Mouse (Mus musculus) adrenal gland, postnatal 4 days (tissue): Measurements from ENCODE around the gene Padi1. TPM values are rescaled to one million over a fixed set of nuclear protein-coding genes. Genes with fewer than 3 reads are reported as not detected.

Experiments used
- DNase-seq, 2 experiments: peaks; one replicate each; pipeline ENCODE4 v3.0.0; 2021 to 2022; ENCODE audit warnings: low spot score in 2 of 2, mixed read lengths in 2 of 2
- long read RNA-seq, 2 experiments: library from polyadenylated mRNA; stranded (forward); transcript quantifications; one replicate each; pipeline ENCODE4 v2.0.0; 2021
- total RNA-seq, 2 experiments: library from RNA; stranded (reverse); gene quantifications; 2 replicates each; pipeline ENCODE4 v1.2.3; 2021

The Padi1 gene
- not detected for total RNA-seq
- long read RNA-seq, experiment 1: 0 reads
- long read RNA-seq, experiment 2: 0 reads

DNA sequence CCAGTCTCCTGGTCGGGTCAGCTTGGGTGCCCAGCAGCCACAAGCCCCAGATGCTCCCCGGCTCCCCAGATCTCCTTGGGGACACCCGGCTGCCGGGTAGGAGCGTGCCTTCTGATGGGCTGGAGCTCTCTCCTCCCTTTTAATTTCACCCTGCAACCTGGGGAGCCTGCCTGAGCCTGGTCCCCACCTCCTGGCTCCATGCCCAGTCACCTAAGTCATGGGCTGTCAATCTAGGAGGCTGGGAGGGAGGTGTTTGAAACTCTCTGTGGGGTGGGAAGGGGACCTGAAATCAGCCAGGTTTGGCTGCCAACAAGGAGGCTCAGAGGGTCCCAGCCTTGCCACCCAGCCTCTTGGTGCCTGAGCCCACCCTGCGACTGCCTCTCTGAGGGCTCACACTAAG lies at the start of gene Padi1:
TSS of gene Padi1 (minus strand) at position 113 of the 400 bp plus-strand sequence.
- DNase-seq: no peak

- no peak for DNase-seq
Measured at GRCm38 (mm10) chr4:140892163-140892530, 46.6 kb upstream of the Padi1 start.

DNA sequence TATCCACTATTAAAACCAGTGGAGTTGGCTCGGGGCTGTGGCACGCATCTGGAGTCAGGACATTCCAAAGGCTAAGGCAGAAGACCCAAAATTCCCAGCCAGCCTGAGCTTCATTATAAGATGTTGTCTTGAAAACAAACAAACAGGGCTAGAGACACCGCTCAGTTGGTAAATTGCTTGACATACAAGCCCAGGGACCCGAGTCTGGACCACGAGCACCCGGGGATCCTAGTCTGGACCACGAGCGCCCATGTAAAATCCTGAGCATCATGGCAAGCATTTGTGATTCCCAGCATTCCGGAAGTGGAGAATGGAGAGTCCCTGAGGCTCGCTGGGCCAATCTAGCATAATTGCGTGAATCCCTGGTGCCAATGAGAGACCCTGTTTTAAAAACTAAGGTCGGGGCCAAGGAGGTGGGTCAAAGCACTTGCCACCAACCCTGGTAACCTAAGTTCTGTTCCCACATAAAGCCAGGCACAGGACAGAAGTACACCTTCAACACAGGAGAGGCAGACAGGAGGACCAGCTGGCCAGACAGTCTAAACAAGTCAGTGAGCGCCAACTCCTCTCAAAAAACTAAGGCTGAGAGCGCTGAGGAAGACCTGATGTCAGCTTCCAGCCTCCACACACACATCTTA lies 46.1 kb upstream of the Padi1 start:
- no peak for DNase-seq

GRCm38 (mm10) chr4:140883852-140884251 lies 38.3 kb upstream of the Padi1 start:
- no peak for DNase-seq

GRCm38 (mm10) chr4:140882981-140883380 lies 37.4 kb upstream of the Padi1 start:
- DNase-seq: no peak

GRCm38 (mm10) chr4:140882365-140882764 lies 36.8 kb upstream of the Padi1 start:
- peak in 1 of 2 experiments; percentile 1 for DNase-seq

DNA sequence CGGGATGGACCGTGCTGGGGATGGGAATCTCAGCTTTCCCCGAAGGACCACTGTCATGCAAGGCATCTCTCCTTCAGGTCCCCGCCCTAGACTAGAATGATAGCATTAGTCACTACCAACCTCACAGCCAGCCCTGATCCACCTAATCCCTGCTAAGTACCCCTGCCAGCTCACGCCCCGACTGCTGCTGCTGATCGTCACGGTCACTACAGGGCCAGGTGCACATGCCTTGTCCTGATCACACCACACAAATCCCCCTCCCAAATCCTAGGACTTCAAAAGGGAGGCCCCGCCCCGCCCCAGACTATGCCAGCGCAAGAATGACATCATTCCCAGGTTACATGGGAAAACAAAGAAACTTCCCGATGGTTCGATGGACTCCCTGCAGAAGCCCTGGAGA lies 36.2 kb upstream of the Padi1 start:
- DNase-seq: no peak

- DNase-seq: no peak
Measured at GRCm38 (mm10) chr4:140881026-140881670, 35.6 kb upstream of the Padi1 start.

- no peak for DNase-seq
Measured at GRCm38 (mm10) chr4:140880207-140880606, 34.6 kb upstream of the Padi1 start.

DNA sequence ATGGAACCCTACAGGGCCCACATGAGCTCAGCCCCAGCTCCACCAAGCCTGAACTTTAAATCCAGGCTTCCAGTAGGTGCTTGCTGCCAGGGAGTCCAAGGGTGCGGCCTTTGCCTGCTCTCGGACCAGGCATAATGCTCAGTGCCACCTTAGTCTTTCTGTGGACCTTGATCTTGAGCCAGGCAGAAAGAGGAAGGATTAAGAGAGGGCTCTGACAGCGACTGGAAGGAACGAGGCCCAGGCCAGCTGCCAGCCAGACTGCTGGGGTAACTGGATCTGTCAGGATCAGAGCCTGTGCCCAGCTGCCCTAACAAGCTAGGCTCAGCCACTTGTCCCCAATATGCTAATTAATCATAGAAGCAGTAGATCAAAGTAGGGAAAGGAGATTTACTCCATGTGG lies 34.2 kb upstream of the Padi1 start:
- DNase-seq: no peak

DNA sequence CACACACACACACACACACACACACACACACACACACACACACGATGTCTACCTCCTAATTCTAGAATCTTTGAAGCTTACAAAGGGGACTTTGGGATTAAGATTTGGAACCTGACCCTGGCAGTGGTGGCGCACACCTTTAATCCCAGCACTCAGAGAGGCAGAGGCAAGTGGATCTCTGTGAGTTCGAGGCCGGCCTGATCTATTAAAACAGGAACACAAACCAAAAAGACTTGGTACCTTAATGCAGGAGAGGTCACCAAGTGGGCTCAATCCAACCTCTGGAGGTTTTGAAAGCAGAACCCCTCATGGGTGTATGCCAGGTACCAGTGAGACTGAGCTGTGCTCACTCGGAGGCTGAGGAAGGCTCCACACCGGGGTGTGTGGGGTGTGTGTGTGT lies 33.5 kb upstream of the Padi1 start:
- DNase-seq: no peak

- no peak for DNase-seq
Measured at GRCm38 (mm10) chr4:140878655-140879054, 33.1 kb upstream of the Padi1 start.

DNA sequence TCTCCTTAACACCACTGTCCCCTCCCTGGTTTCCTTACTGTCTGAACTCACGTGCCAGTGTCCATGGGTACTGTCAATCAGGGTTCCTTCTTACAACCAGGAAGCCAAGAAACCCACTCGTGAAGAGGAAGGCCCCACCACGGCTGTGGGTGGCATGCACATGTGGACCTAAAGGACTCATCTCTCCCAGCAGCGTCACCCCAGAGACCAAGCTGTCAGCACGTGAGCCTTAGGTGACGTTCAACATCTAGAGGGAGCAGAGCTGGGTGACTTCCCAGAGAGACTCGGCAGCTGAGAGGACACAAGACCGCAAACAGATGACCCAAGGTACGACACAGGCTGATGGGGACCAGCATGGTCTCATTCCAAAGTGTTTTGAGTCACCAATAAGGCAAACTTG lies 31.9 kb upstream of the Padi1 start:
- DNase-seq: no peak

DNA sequence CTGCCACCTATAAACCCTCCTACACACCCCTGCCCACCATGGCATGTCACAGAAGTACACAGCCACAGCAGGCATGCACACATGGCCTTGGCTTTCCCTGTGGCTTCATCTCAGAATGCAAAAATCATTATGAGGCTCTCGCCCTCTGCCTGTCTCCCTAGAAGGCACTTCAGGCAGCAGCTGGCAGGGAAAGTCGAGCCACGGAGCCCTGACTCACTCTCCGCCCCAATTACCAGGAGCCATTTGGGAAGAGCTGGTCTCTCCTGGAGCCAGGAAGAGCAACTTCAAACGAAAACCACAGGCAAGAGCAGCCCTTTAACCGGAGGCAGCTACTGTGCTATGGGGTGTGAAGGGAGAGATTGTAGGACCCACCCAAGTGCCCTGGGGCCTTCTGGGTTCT lies 31.1 kb upstream of the Padi1 start:
- DNase-seq: no peak

DNA sequence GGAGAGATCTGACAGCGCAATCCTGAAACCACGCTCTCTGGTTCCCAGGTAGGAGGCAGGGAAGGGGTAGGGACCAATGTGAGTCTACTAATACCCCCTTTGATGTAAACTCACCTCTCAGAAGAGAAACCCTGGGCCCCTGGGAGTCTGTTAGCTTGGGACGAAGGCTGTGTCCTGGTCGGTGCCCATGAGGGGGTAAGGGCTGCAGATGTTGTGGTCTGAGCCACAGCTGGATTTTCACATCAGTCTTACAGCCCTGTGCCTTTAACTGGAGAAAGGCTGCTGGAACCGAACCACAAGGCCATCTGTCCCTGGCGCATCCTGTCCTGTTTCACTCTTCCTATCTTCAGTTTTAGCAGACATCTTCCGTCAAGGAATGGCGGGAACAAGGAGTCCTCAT lies 30.6 kb upstream of the Padi1 start:
- no peak for DNase-seq

DNA sequence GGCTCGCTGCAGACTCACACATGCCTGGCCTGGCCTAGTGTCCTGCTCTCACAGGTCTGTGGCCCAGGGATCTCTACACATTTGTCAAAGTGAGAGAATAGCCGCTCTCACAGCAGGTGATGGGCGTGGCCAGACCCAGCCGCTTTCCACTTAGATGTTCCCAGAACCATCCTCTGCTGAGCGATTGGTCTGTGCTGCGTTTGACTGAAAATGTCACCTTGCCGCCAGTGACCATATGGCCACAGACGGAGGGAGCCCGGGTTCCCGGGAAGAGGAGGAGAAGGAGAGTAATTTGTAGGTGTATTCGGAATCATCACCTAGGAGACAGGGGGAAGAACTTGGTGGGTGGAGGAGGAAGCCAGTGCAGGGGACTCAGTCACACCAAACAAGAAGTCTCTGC lies 27.4 kb upstream of the Padi1 start:
- DNase-seq: no peak

GRCm38 (mm10) chr4:140872686-140872992 lies 27.1 kb upstream of the Padi1 start:
- no peak for DNase-seq

DNA sequence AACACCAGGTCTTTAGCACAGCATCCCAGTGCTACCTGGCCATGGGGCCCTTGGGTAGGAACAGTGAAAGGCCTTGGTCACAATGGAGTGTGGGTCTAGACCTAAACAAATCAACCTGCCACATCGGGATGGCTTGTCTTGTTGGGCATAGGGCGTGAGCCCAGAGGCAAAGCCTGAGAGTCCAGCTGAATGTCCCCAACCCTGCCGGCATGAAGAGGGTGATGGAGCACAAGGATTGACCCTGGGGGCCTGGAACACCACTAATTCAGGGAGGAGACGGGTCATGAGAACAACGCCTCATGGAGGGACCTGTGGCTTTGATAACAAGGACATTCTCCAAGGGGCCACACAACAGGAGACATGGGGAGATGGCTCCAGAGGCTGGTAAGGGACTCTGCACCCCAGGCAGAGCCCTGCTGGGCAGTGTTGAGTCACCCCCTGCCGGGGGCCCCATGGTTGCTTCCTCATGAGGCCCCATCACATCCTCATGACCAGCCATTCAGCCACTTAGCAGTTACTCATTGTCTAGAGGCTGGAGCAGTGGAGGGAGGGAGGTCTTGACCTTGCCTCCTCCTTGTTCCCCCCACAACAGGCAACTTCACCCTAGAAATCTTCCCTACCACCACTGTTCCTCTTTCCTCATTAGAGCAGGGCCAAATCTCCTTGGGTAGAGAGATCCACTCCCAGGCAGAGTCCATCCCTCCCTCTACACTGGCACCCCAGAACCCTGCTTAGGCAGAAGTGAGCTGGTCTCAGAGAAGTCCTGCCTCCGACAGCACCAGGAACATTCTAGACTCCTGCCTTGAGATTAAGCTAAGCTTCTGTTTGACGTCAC lies 26.5 kb upstream of the Padi1 start:
- DNase-seq: no peak

- no peak for DNase-seq
Measured at GRCm38 (mm10) chr4:140871376-140871775, 25.8 kb upstream of the Padi1 start.

DNA sequence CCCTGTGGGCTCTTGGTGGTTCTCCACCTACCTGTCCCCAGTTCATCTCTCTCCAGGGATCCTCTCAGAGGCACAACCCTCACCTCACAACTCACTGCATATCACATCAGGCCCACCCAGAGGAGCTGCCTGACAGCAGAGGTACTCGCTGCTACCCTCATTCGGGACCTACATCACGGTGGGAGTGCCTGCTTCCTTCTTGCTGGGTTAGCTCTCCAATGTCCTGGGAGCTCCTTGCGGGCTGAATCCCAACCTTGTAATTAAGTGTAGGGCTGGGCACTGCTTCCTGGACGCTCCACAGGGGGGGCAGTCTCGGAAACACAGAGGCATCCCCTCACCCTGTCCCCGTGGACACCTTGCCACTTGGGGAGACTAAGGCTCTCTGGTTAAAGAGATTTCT lies 25.3 kb upstream of the Padi1 start:
- DNase-seq: no peak

GRCm38 (mm10) chr4:140869945-140870344 lies 24.4 kb upstream of the Padi1 start:
- no peak for DNase-seq

- no peak for DNase-seq
Measured at GRCm38 (mm10) chr4:140868484-140869190, 23.1 kb upstream of the Padi1 start.
